Mouse (Mus musculus): ENCODE data around the gene Tex14.
"Not testable (repeated sequence)": the region's sequence is repeated elsewhere in the genome, so short reads cannot be mapped to it uniquely, and the experiment has no call there.

Tex14 gene

GRCm38 (mm10) chr11:87430374-87430773, 25.5 kb downstream of the Tex14 start:
- H3K4me3 ChIP-seq (replicated peaks; ENCODE audit: low read length): no peak overlapping the region
- TF ChIP-seq NANOG (IDR thresholded peaks at IDR 0.05; ENCODE audit: borderline replicate concordance, low read length) (no peak), POU5F1 (IDR thresholded peaks at IDR 0.05; ENCODE audit: borderline replicate concordance, low read length) (no peak), CTCF (conservative IDR thresholded peaks at IDR 0.05; ENCODE audit: low read length) (no peak)
- no peaks in the 10 kb centered on the region for H3K9me3 ChIP-seq (ENCODE audit: low read length)
- H3K4me1 ChIP-seq (replicated peaks; ENCODE audit: low read depth, low read length): peaks cover 53% of the 10 kb centered on the region
- peaks cover 15% of the 10 kb centered on the region; the same call in 1 of the 2 replicates for H3K36me3 ChIP-seq (ENCODE audit: insufficient read depth, low read length)
- no peaks in the 10 kb centered on the region for H3K27me3 ChIP-seq (ENCODE audit: insufficient read depth, low read length)

- not testable (repeated sequence) for H3K27me3 ChIP-seq (ENCODE audit: insufficient read depth, low read length); H3K9me3 ChIP-seq (ENCODE audit: low read length); H3K4me3 ChIP-seq (replicated peaks; ENCODE audit: low read length)
- H3K36me3 ChIP-seq (ENCODE audit: insufficient read depth, low read length): peaks cover 22% of the 10 kb centered on the region; the same call in 1 of the 2 replicates
- H3K4me1 ChIP-seq (replicated peaks; ENCODE audit: low read depth, low read length): peaks cover 51% of the 10 kb centered on the region
Observed at GRCm38 (mm10) chr11:87431813-87432212, 26.9 kb downstream of the Tex14 start.

- H3K36me3 ChIP-seq (ENCODE audit: insufficient read depth, low read length): peaks cover 24% of the 10 kb centered on the region; the same call in 1 of the 2 replicates
- H3K4me3 ChIP-seq (replicated peaks; ENCODE audit: low read length): no peak overlapping the region
- H3K27me3 ChIP-seq (ENCODE audit: insufficient read depth, low read length): no peaks in the 10 kb centered on the region
- H3K9me3 ChIP-seq (ENCODE audit: low read length): no peaks in the 10 kb centered on the region
- TF ChIP-seq POU5F1 (IDR thresholded peaks at IDR 0.05; ENCODE audit: borderline replicate concordance, low read length) (no peak), NANOG (IDR thresholded peaks at IDR 0.05; ENCODE audit: borderline replicate concordance, low read length) (no peak), CTCF (conservative IDR thresholded peaks at IDR 0.05; ENCODE audit: low read length) (no peak)
- peaks cover 46% of the 10 kb centered on the region for H3K4me1 ChIP-seq (replicated peaks; ENCODE audit: low read depth, low read length)
Observed at GRCm38 (mm10) chr11:87432447-87432846, 27.6 kb downstream of the Tex14 start.

GRCm38 (mm10) chr11:87432933-87433669, 28.2 kb downstream of the Tex14 start:
- peaks cover 39% of the 10 kb centered on the region for H3K4me1 ChIP-seq (replicated peaks; ENCODE audit: low read depth, low read length)
- H3K27me3 ChIP-seq (ENCODE audit: insufficient read depth, low read length): no peaks in the 10 kb centered on the region
- peaks cover 30% of the 10 kb centered on the region; the same call in 1 of the 2 replicates for H3K36me3 ChIP-seq (ENCODE audit: insufficient read depth, low read length)
- H3K4me3 ChIP-seq (replicated peaks; ENCODE audit: low read length): peak overlapping the region; percentile 43; the same call in 1 of the 2 replicates
- TF ChIP-seq NANOG (IDR thresholded peaks at IDR 0.05; ENCODE audit: borderline replicate concordance, low read length): no peak
- no peak for TF ChIP-seq CTCF (conservative IDR thresholded peaks at IDR 0.05; ENCODE audit: low read length)
- TF ChIP-seq POU5F1 (IDR thresholded peaks at IDR 0.05; ENCODE audit: borderline replicate concordance, low read length): no peak
- H3K9me3 ChIP-seq (ENCODE audit: low read length): no peaks in the 10 kb centered on the region

GRCm38 (mm10) chr11:87435107-87435506, 30.2 kb downstream of the Tex14 start:
- Histone ChIP-seq H3K4me1 (replicated peaks; ENCODE audit: low read depth, low read length) (peaks cover 38% of the 10 kb centered on the region), H3K36me3 (ENCODE audit: insufficient read depth, low read length) (peaks cover 46% of the 10 kb centered on the region)
- H3K4me3 ChIP-seq (replicated peaks; ENCODE audit: low read length); H3K27me3 ChIP-seq (ENCODE audit: insufficient read depth, low read length); H3K9me3 ChIP-seq (ENCODE audit: low read length): not testable (repeated sequence)

GRCm38 (mm10) chr11:87436326-87437232, 31.7 kb downstream of the Tex14 start:
- H3K36me3 ChIP-seq (ENCODE audit: insufficient read depth, low read length): peaks cover 53% of the 10 kb centered on the region
- H3K27me3 ChIP-seq (ENCODE audit: insufficient read depth, low read length): no peaks in the 10 kb centered on the region
- H3K9me3 ChIP-seq (ENCODE audit: low read length): no peaks in the 10 kb centered on the region
- peaks cover 53% of the 10 kb centered on the region for H3K4me1 ChIP-seq (replicated peaks; ENCODE audit: low read depth, low read length)
- TF ChIP-seq CTCF (conservative IDR thresholded peaks at IDR 0.05; ENCODE audit: low read length): no peak
- no peak for TF ChIP-seq NANOG (IDR thresholded peaks at IDR 0.05; ENCODE audit: borderline replicate concordance, low read length)
- no peak for TF ChIP-seq POU5F1 (IDR thresholded peaks at IDR 0.05; ENCODE audit: borderline replicate concordance, low read length)
- no peak overlapping the region for H3K4me3 ChIP-seq (replicated peaks; ENCODE audit: low read length)

- H3K4me1 ChIP-seq (replicated peaks; ENCODE audit: low read depth, low read length): peaks cover 54% of the 10 kb centered on the region
Observed at GRCm38 (mm10) chr11:87439796-87440420, 35.0 kb downstream of the Tex14 start.

GRCm38 (mm10) chr11:87442643-87443372, 37.9 kb downstream of the Tex14 start:
- H3K27me3 ChIP-seq (ENCODE audit: insufficient read depth, low read length); H3K9me3 ChIP-seq (ENCODE audit: low read length): not testable (repeated sequence)
- H3K4me3 ChIP-seq (replicated peaks; ENCODE audit: low read length): peak overlapping the region; percentile 60
- H3K36me3 ChIP-seq (ENCODE audit: insufficient read depth, low read length): peaks cover 29% of the 10 kb centered on the region
- peaks cover 61% of the 10 kb centered on the region for H3K4me1 ChIP-seq (replicated peaks; ENCODE audit: low read depth, low read length)

More at GRCm38 (mm10) chr11:87439796-87440420, 35.0 kb downstream of the Tex14 start:
- TF ChIP-seq NANOG (IDR thresholded peaks at IDR 0.05; ENCODE audit: borderline replicate concordance, low read length) (no peak), POU5F1 (IDR thresholded peaks at IDR 0.05; ENCODE audit: borderline replicate concordance, low read length) (no peak), CTCF (conservative IDR thresholded peaks at IDR 0.05; ENCODE audit: low read length) (no peak)
- no peak overlapping the region for H3K4me3 ChIP-seq (replicated peaks; ENCODE audit: low read length)
- H3K36me3 ChIP-seq (ENCODE audit: insufficient read depth, low read length): peaks cover 44% of the 10 kb centered on the region
- H3K9me3 ChIP-seq (ENCODE audit: low read length): no peaks in the 10 kb centered on the region
- H3K27me3 ChIP-seq (ENCODE audit: insufficient read depth, low read length): no peaks in the 10 kb centered on the region

Measured in E14TG2a.4 (cell line).